Mouse (Mus musculus): Measurements from ENCODE around the gene Myo3b. TPM values are rescaled to one million over a fixed set of nuclear protein-coding genes. Genes with fewer than 3 reads are reported as not detected.

The Myo3b gene
- polyA plus RNA-seq, 1 experiment from 2014 or later: 0.21 TPM

DNA sequence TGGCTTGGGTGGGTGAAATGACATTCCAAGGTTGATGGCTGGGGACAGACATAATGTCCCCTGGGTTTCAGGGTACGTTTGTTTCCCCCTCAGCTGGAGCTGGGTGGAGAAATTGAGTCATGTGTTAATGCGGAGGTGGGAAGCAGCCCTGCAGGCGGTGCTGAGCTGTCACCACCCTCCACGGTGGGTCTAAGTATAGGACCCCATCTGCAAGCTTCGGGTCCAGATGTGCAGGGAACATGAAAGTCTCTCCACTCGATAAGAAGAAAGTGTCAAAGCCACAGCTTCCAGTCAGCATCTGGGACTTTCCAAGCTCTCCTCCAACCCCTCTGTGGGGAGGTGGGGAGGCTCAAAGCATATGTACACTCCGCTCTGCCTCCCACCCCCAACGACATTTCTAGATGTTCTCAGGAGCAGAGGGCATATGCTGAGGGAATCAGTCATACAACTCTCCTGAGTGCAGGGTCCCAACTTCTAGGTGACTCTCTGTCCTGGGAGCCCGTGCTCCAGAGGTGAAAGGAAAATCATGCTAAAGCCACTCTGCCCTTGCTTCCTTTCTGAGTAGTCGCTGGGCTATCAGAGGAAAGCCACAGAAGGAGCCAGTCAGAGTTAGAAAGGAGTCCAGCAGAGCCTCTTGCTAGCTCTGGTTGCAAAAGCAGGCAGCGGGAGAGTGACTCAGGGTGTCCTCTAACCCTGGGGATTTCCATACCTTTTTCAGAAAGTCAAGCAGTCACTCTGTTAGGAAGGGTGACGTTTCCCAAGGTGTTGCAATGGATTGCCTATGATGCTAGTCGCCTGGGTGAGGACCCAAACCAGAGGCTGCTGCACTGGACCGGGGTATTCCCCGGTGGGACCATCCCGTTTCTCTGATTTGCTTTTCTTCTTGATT, 79.7 kb downstream of the Myo3b start:
- no peaks in the 10 kb centered on the region for H3K9me3 ChIP-seq
- H3K4me3 ChIP-seq (replicated peaks): no peak overlapping the region
- no peak overlapping the region for H3K9ac ChIP-seq
- no peaks in the 10 kb centered on the region for H3K4me1 ChIP-seq (replicated peaks)
- H3K36me3 ChIP-seq: no peaks in the 10 kb centered on the region
- no peaks in the 10 kb centered on the region; the same call in 1 of the 2 replicates for H3K27me3 ChIP-seq (replicated peaks)
- no peak overlapping the region for H3K4me2 ChIP-seq (replicated peaks)
- WGBS: 53% methylated on average over 16 of the region's 16 CpGs
- no peak overlapping the region for H3K27ac ChIP-seq
- ATAC-seq: no peak

DNA sequence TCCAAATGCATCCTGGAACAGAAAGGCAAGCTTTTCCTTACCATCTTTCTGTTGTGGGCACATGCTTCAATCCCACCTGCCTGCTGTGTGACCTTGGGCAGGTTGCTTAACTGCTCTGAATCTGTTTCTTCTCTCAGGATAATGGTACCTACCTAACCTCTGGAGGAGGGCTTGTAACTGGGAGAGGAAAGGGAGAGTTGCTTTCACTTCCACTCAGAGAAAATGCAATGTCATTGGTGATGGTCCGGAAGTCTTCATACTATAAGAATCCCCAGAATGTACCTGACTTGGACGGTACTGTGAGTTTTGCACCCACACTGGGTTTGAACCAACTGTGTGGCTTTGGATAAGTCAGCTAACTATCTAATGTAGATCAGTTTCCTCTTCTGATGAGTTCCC, 80.3 kb downstream of the Myo3b start:
- H3K4me2 ChIP-seq (replicated peaks): no peak overlapping the region
- ATAC-seq: no peak
- no peaks in the 10 kb centered on the region for H3K4me1 ChIP-seq (replicated peaks)
- no peak overlapping the region for H3K9ac ChIP-seq
- no peak overlapping the region for H3K4me3 ChIP-seq (replicated peaks)
- H3K27me3 ChIP-seq (replicated peaks): no peaks in the 10 kb centered on the region; the same call in 1 of the 2 replicates
- no peak overlapping the region for H3K27ac ChIP-seq
- H3K9me3 ChIP-seq: no peaks in the 10 kb centered on the region
- H3K36me3 ChIP-seq: no peaks in the 10 kb centered on the region
- 94% methylated on average over 2 of the region's 2 CpGs for WGBS

DNA sequence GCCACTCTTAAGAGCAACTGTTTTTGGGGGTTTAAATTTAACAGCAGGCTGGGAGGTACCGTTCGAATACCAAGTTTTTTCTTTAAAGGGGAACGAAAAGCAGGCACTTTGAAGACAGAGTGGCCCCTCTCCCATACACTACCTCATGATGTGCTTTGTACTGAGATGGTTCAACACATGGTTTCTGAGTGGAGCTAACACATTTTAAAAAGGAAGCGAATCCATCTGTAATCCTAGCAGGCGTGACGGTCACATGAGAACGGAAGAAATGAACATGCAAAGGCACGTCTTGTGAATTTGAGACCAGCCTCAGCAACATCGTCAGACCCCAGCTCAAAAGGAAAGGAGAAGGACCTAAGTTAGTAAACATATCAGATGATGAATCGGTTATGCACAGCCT, 87.4 kb downstream of the Myo3b start:
- Histone ChIP-seq H3K9me3 (no peaks in the 10 kb centered on the region), H3K36me3 (no peaks in the 10 kb centered on the region), H3K4me1 (replicated peaks) (no peaks in the 10 kb centered on the region), H3K4me3 (replicated peaks) (no peak overlapping the region), H3K27ac (no peak overlapping the region), H3K27me3 (replicated peaks) (peaks cover 10% of the 10 kb centered on the region), H3K4me2 (replicated peaks) (no peak overlapping the region), H3K9ac (no peak overlapping the region)
- no peak for ATAC-seq
- 74% methylated on average over 10 of the region's 10 CpGs for WGBS

GRCm38 (mm10) chr2:70126783-70127182, 87.9 kb downstream of the Myo3b start:
- Histone ChIP-seq H3K36me3 (no peaks in the 10 kb centered on the region), H3K9ac (no peak overlapping the region), H3K27me3 (replicated peaks) (peaks cover 10% of the 10 kb centered on the region), H3K27ac (no peak overlapping the region), H3K4me3 (replicated peaks) (no peak overlapping the region), H3K4me1 (replicated peaks) (no peaks in the 10 kb centered on the region), H3K4me2 (replicated peaks) (peak overlapping the region; percentile 34; the same call in 1 of the 2 replicates), H3K9me3 (no peaks in the 10 kb centered on the region)
- 0 out of 2 replicates have a peak, but pooled peaks have one; percentile 15 for ATAC-seq
- 1% methylated on average over 13 of the region's 13 CpGs for WGBS

DNA sequence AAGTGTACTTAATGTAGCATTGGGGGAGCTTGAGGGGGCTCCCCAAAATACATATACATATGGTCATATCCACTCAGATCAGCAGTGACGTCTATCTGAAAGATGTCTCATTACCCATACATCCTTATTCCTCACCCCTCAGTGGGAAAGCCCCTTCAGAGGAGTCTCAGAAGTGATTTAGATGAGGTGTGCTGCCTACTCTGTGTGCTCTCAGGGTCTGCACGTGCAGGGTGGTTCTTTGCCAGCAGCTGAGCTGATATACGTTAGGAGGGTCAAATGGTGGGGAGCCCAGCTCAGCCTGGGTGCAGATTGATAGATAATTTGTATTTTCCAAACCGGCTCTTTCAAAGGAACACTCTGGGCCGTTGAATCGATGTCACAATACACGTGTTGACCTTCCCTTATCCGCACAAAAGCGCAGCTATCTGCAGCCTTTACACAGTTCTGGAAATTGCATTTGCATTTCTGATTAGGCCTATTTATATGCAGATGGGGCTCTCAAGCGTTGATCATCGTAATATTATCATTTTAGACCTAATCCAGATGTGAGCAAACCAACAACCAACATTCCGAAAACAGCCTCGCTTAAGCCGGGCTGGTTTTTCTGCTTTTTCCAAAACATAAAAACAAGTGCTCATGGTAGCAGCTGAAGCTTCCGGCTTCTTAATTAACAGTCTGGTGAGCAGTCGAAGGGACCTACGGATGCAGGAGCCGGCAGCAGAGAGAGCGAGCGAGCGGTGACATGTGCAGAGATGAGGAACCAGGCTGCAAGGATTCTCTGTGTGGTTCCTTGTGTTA, 88.6 kb downstream of the Myo3b start:
- Histone ChIP-seq H3K4me1 (replicated peaks) (no peaks in the 10 kb centered on the region), H3K9me3 (no peaks in the 10 kb centered on the region), H3K27ac (no peak overlapping the region), H3K4me2 (replicated peaks) (peak overlapping the region; percentile 34; the same call in 1 of the 2 replicates), H3K9ac (no peak overlapping the region), H3K4me3 (replicated peaks) (no peak overlapping the region), H3K36me3 (no peaks in the 10 kb centered on the region), H3K27me3 (replicated peaks) (peaks cover 10% of the 10 kb centered on the region)
- 20% methylated on average over 21 of the region's 21 CpGs for WGBS
- no peak; the same call in 1 of the 2 replicates for ATAC-seq

DNA sequence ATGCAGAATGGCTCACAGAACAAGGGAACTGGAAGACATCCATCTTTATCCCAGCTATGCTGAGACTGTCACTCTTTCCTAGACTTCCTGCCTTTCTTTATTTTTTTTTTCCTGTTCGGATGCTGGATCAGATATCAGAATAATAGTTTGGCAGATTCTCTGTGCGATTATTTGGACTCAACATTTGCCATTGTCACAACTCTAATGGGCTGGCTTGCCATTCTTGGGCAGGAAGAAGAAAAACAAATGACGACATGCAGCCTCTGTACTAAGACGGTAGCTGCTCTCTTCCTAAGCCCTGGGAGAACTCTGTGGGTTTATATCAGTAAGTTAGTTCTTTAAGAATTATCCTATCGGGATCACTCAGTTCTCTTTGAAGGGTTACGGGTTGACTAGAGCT, 89.7 kb downstream of the Myo3b start:
- 68% methylated on average over 6 of the region's 6 CpGs for WGBS
- H3K27ac ChIP-seq: no peak overlapping the region
- no peaks in the 10 kb centered on the region for H3K36me3 ChIP-seq
- H3K9ac ChIP-seq: no peak overlapping the region
- H3K9me3 ChIP-seq: no peaks in the 10 kb centered on the region
- ATAC-seq: no peak
- no peak overlapping the region for H3K4me2 ChIP-seq (replicated peaks)
- H3K4me1 ChIP-seq (replicated peaks): no peaks in the 10 kb centered on the region
- no peak overlapping the region for H3K4me3 ChIP-seq (replicated peaks)
- peaks cover 10% of the 10 kb centered on the region for H3K27me3 ChIP-seq (replicated peaks)

- Histone ChIP-seq H3K27me3 (replicated peaks) (peaks cover 10% of the 10 kb centered on the region), H3K36me3 (no peaks in the 10 kb centered on the region), H3K4me1 (replicated peaks) (no peaks in the 10 kb centered on the region), H3K9me3 (no peaks in the 10 kb centered on the region), H3K9ac (no peak overlapping the region), H3K4me3 (replicated peaks) (no peak overlapping the region), H3K27ac (no peak overlapping the region), H3K4me2 (replicated peaks) (no peak overlapping the region)
- WGBS: 69% methylated on average over 3 of the region's 3 CpGs
- ATAC-seq: no peak
Measured at GRCm38 (mm10) chr2:70129566-70129965, 90.6 kb downstream of the Myo3b start.

DNA sequence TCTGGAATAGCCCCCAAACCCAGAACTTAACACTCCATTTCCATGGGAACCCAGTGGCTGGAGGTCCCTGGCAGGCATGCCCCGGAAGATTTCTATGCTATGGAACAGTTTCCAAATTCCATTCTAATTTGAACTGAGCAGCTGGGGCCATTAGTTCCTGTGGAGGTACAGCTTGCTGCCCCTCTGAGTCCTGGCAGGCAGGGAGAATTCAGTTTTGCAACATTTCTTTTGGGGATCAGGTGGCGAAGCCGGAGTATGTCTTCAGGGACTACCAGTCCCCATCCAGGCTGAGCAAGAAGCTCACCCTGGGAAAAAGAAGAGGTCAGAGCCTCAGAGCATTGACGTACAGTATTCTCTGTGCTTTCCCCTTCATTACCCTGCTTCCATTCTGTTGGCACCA, 94.4 kb downstream of the Myo3b start:
- ATAC-seq: no peak
- 86% methylated on average over 4 of the region's 4 CpGs for WGBS
- Histone ChIP-seq H3K36me3 (no peaks in the 10 kb centered on the region), H3K9ac (no peak overlapping the region), H3K9me3 (no peaks in the 10 kb centered on the region), H3K4me1 (replicated peaks) (no peaks in the 10 kb centered on the region), H3K27ac (no peak overlapping the region), H3K4me2 (replicated peaks) (no peak overlapping the region), H3K4me3 (replicated peaks) (no peak overlapping the region), H3K27me3 (replicated peaks) (peaks cover 6% of the 10 kb centered on the region)

GRCm38 (mm10) chr2:70137226-70137998, 98.5 kb downstream of the Myo3b start:
- Histone ChIP-seq H3K36me3 (no peaks in the 10 kb centered on the region), H3K9ac (no peak overlapping the region), H3K4me3 (replicated peaks) (no peak overlapping the region), H3K4me2 (replicated peaks) (no peak overlapping the region), H3K27ac (no peak overlapping the region), H3K4me1 (replicated peaks) (no peaks in the 10 kb centered on the region), H3K27me3 (replicated peaks) (peaks cover 3% of the 10 kb centered on the region; the same call in 1 of the 2 replicates), H3K9me3 (no peaks in the 10 kb centered on the region)
- no peak for ATAC-seq
- 87% methylated on average over 4 of the region's 4 CpGs for WGBS

DNA sequence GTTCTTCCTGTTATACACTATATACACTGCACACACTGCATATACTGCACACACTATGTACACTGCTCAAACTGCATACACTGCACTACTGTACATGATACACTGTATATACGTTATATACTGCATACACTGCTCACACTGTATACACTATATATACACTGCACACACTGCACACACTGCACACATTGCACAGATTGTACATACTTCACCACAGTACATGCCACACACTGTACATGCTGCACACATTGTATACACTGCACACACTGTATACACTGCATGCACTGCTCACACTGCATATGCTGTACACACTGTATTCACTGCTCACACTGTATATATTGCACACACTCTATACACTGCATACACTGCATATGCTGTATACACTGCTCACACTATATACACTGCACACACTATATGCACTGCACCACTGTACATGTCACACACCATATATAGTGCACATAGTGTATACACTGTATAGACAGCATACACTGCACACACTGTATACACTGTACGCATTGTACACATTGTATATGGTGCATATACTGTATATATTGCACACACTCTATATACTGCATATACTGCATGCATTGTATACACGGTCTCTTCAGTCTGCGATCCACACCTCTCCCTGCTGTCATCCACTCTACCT, 104.7 kb downstream of the Myo3b start:
- H3K27me3 ChIP-seq (replicated peaks): no peaks in the 10 kb centered on the region
- 94% methylated on average over 4 of the region's 4 CpGs for WGBS
- no peaks in the 10 kb centered on the region for H3K9me3 ChIP-seq
- H3K27ac ChIP-seq: no peak overlapping the region
- no peaks in the 10 kb centered on the region for H3K4me1 ChIP-seq (replicated peaks)
- ATAC-seq: no peak
- no peak overlapping the region for H3K4me3 ChIP-seq (replicated peaks)
- no peaks in the 10 kb centered on the region for H3K36me3 ChIP-seq
- H3K4me2 ChIP-seq (replicated peaks): no peak overlapping the region
- H3K9ac ChIP-seq: no peak overlapping the region

DNA sequence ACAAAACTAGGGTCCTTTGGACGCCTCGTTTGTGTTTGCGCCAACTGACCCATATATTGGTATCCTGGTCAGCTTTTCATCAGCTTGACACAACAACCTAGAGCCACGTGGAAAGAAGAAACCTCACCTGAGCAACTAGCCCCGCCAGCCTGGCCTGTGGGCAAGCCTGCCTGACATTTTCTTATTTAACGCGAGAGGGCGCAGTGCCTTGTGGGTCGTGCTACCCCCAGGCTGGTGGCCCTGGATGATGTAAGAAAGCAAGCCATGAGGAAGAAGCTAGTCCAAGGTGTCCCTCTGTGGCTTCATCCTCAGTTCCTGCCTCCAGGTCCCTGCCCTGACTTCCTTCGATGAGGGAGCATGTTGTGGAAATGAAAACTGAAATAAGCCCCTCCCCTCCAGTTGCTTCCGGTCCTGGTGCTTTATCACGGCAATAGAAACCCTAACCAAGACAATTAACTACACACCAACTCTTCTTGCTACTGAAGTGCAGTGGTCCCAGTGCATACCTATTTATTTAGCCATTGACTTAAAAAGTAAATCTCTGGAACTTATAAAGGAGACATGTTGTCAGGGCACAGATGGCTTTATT, 108.2 kb downstream of the Myo3b start:
- H3K9me3 ChIP-seq: no peaks in the 10 kb centered on the region
- no peaks in the 10 kb centered on the region for H3K4me1 ChIP-seq (replicated peaks)
- WGBS: 53% methylated on average over 12 of the region's 12 CpGs
- no peak overlapping the region for H3K4me2 ChIP-seq (replicated peaks)
- no peak overlapping the region for H3K27ac ChIP-seq
- ATAC-seq: no peak
- H3K36me3 ChIP-seq: no peaks in the 10 kb centered on the region
- H3K9ac ChIP-seq: no peak overlapping the region
- no peaks in the 10 kb centered on the region for H3K27me3 ChIP-seq (replicated peaks)
- no peak overlapping the region for H3K4me3 ChIP-seq (replicated peaks)
